Mouse (Mus musculus): Measurements from ENCODE around the gene Cartpt. TPM values are rescaled to one million over a fixed set of nuclear protein-coding genes. Genes with fewer than 3 reads are reported as not detected.
"Not testable (repeated sequence)": the region's sequence is repeated elsewhere in the genome, so short reads cannot be mapped to it uniquely, and the experiment has no call there.

Gene Cartpt
- polyA plus RNA-seq, 1 experiment: not detected

- Histone ChIP-seq H3K4me1 (ENCODE audit: control insufficient read depth, insufficient read depth, low read length) (no peaks in the 10 kb centered on the region), H3K4me3 (ENCODE audit: insufficient read depth, low read depth, low read length) (no peak overlapping the region), H3K27ac (ENCODE audit: insufficient read depth, low read depth, low read length) (no peak overlapping the region)
- WGBS: 72% methylated on average over 5 of the region's 5 CpGs
- TF ChIP-seq CTCF (IDR thresholded peaks at IDR 0.05; ENCODE audit: insufficient read depth, low read depth, low read length) (no peak), POLR2A (IDR thresholded peaks at IDR 0.05; ENCODE audit: insufficient read depth, low read depth, low read length) (no peak)
Measured at GRCm38 (mm10) chr13:99926249-99926648, 25.4 kb upstream of the Cartpt start.

GRCm38 (mm10) chr13:99915632-99916031 is 14.7 kb upstream of the Cartpt start:
- Histone ChIP-seq H3K4me3 (ENCODE audit: insufficient read depth, low read depth, low read length) (no peak overlapping the region), H3K4me1 (ENCODE audit: control insufficient read depth, insufficient read depth, low read length) (no peaks in the 10 kb centered on the region), H3K27ac (ENCODE audit: insufficient read depth, low read depth, low read length) (no peak overlapping the region)
- TF ChIP-seq POLR2A (IDR thresholded peaks at IDR 0.05; ENCODE audit: insufficient read depth, low read depth, low read length): no peak
- TF ChIP-seq CTCF (IDR thresholded peaks at IDR 0.05; ENCODE audit: insufficient read depth, low read depth, low read length): no peak
- 82% methylated on average over 5 of the region's 5 CpGs for WGBS

- no peak for TF ChIP-seq CTCF (IDR thresholded peaks at IDR 0.05; ENCODE audit: insufficient read depth, low read depth, low read length)
- TF ChIP-seq POLR2A (IDR thresholded peaks at IDR 0.05; ENCODE audit: insufficient read depth, low read depth, low read length): no peak
- no peak overlapping the region for H3K27ac ChIP-seq (ENCODE audit: insufficient read depth, low read depth, low read length)
- peaks cover 8% of the 10 kb centered on the region; the same call in 1 of the 2 replicates for H3K4me1 ChIP-seq (ENCODE audit: control insufficient read depth, insufficient read depth, low read length)
- peak overlapping the region; percentile 35 for H3K4me3 ChIP-seq (ENCODE audit: insufficient read depth, low read depth, low read length)
- 2% methylated on average over 30 of the region's 30 CpGs for WGBS
Measured at GRCm38 (mm10) chr13:99900557-99900892, 366 bp downstream of the Cartpt start.

- 6% methylated on average over 38 of the region's 38 CpGs for WGBS
- Histone ChIP-seq H3K4me1 (ENCODE audit: control insufficient read depth, insufficient read depth, low read length) (peaks cover 8% of the 10 kb centered on the region; the same call in 1 of the 2 replicates), H3K27ac (ENCODE audit: insufficient read depth, low read depth, low read length) (no peak overlapping the region), H3K4me3 (ENCODE audit: insufficient read depth, low read depth, low read length) (peak overlapping the region; percentile 35)
- TF ChIP-seq POLR2A (IDR thresholded peaks at IDR 0.05; ENCODE audit: insufficient read depth, low read depth, low read length): no peak
- no peak for TF ChIP-seq CTCF (IDR thresholded peaks at IDR 0.05; ENCODE audit: insufficient read depth, low read depth, low read length)
Measured at GRCm38 (mm10) chr13:99899670-99900556, 978 bp downstream of the Cartpt start.

- 31% methylated on average over 14 of the region's 14 CpGs for WGBS
- Histone ChIP-seq H3K4me3 (ENCODE audit: insufficient read depth, low read depth, low read length) (no peak overlapping the region), H3K4me1 (ENCODE audit: control insufficient read depth, insufficient read depth, low read length) (peaks cover 8% of the 10 kb centered on the region; the same call in 1 of the 2 replicates), H3K27ac (ENCODE audit: insufficient read depth, low read depth, low read length) (no peak overlapping the region)
- TF ChIP-seq POLR2A (IDR thresholded peaks at IDR 0.05; ENCODE audit: insufficient read depth, low read depth, low read length): no peak
- no peak for TF ChIP-seq CTCF (IDR thresholded peaks at IDR 0.05; ENCODE audit: insufficient read depth, low read depth, low read length)
Measured at GRCm38 (mm10) chr13:99898816-99899215, 2.1 kb downstream of the Cartpt start.

- 76% methylated on average over 6 of the region's 6 CpGs for WGBS
- Histone ChIP-seq H3K4me3 (ENCODE audit: insufficient read depth, low read depth, low read length) (no peak overlapping the region), H3K27ac (ENCODE audit: insufficient read depth, low read depth, low read length) (no peak overlapping the region), H3K4me1 (ENCODE audit: control insufficient read depth, insufficient read depth, low read length) (no peaks in the 10 kb centered on the region)
- TF ChIP-seq POLR2A (IDR thresholded peaks at IDR 0.05; ENCODE audit: insufficient read depth, low read depth, low read length): no peak
- TF ChIP-seq CTCF (IDR thresholded peaks at IDR 0.05; ENCODE audit: insufficient read depth, low read depth, low read length): no peak
Measured at GRCm38 (mm10) chr13:99885636-99886035, 15.3 kb downstream of the Cartpt start.

GRCm38 (mm10) chr13:99881774-99882173 is 19.1 kb downstream of the Cartpt start:
- H3K27ac ChIP-seq (ENCODE audit: insufficient read depth, low read depth, low read length); H3K4me1 ChIP-seq (ENCODE audit: control insufficient read depth, insufficient read depth, low read length); H3K4me3 ChIP-seq (ENCODE audit: insufficient read depth, low read depth, low read length): not testable (repeated sequence)
- WGBS: 87% methylated on average over 8 of the region's 8 CpGs

- 90% methylated on average over 10 of the region's 10 CpGs for WGBS
- TF ChIP-seq POLR2A (IDR thresholded peaks at IDR 0.05; ENCODE audit: insufficient read depth, low read depth, low read length): no peak
- no peak for TF ChIP-seq CTCF (IDR thresholded peaks at IDR 0.05; ENCODE audit: insufficient read depth, low read depth, low read length)
- no peak overlapping the region for H3K27ac ChIP-seq (ENCODE audit: insufficient read depth, low read depth, low read length)
- no peaks in the 10 kb centered on the region for H3K4me1 ChIP-seq (ENCODE audit: control insufficient read depth, insufficient read depth, low read length)
- H3K4me3 ChIP-seq (ENCODE audit: insufficient read depth, low read depth, low read length): no peak overlapping the region
Measured at GRCm38 (mm10) chr13:99879696-99880095, 21.2 kb downstream of the Cartpt start.

- WGBS: 77% methylated on average over 1 of the region's 1 CpGs
- TF ChIP-seq CTCF (IDR thresholded peaks at IDR 0.05; ENCODE audit: insufficient read depth, low read depth, low read length) (no peak), POLR2A (IDR thresholded peaks at IDR 0.05; ENCODE audit: insufficient read depth, low read depth, low read length) (no peak)
Measured at GRCm38 (mm10) chr13:99872059-99872458, 28.8 kb downstream of the Cartpt start.

More at GRCm38 (mm10) chr13:99872059-99872458, 28.8 kb downstream of the Cartpt start:
- no peaks in the 10 kb centered on the region for H3K4me1 ChIP-seq (ENCODE audit: control insufficient read depth, insufficient read depth, low read length)
- H3K27ac ChIP-seq (ENCODE audit: insufficient read depth, low read depth, low read length): no peak overlapping the region
- H3K4me3 ChIP-seq (ENCODE audit: insufficient read depth, low read depth, low read length): no peak overlapping the region
